Mouse (Mus musculus) stomach, embryonic 14.5 days (tissue): ENCODE measurements around the gene Racgap1. TPM values are rescaled to one million over a fixed set of nuclear protein-coding genes. Genes with fewer than 3 reads are reported as not detected.

Source experiments
- ATAC-seq: fragments of 200-750 bp; cut with Nextera tagmentation; 2 replicates; pipeline ENCODE4 v1.8.0; 2017; ENCODE audit warnings: low read depth, moderate TSS enrichment; ENCODE audit not compliant: insufficient number of reproducible peaks, insufficient read depth, low FRiP score
- H3K27ac ChIP-seq: fragments of 300-500 bp; sonication (generic); 2 replicates; pipeline ENCODE4 v1.5.1; 2014; ENCODE audit warnings: mild to moderate bottlenecking, low read length, moderate library complexity, mixed read lengths
- H3K27me3 ChIP-seq: fragments of 300-500 bp; sonication (generic); 2 replicates; pipeline ENCODE4 v1.6.1; 2014; ENCODE audit warnings: low read length, control low read depth, mixed read lengths; ENCODE audit not compliant: control insufficient read depth, insufficient read depth
- H3K36me3 ChIP-seq: fragments of 300-500 bp; sonication (generic); 2 replicates; pipeline ENCODE4 v1.6.1; 2014; ENCODE audit warnings: mild to moderate bottlenecking, control low read depth, low read length, moderate library complexity, mixed read lengths; ENCODE audit not compliant: control insufficient read depth, insufficient read depth
- H3K4me1 ChIP-seq: fragments of 300-500 bp; sonication (generic); 2 replicates; pipeline ENCODE4 v1.6.1; 2014; ENCODE audit warnings: low read length, control low read depth, mixed read lengths; ENCODE audit not compliant: control insufficient read depth, insufficient read depth
- H3K4me2 ChIP-seq: fragments of 300-500 bp; sonication (generic); replicated peaks from 2 replicates; pipeline ENCODE4 v1.6.1; 2014; ENCODE audit warnings: low read depth, low read length, control low read depth
- H3K4me3 ChIP-seq: fragments of 300-500 bp; sonication (generic); 2 replicates; pipeline ENCODE4 v1.5.1; 2014; ENCODE audit warnings: low read depth, low read length, control low read depth
- H3K9ac ChIP-seq: fragments of 300-500 bp; sonication (generic); replicated peaks from 2 replicates; pipeline ENCODE4 v1.6.1; 2014; ENCODE audit warnings: low read depth, mild to moderate bottlenecking, control low read depth, low read length, moderate library complexity, mixed read lengths
- H3K9me3 ChIP-seq: fragments of 300-500 bp; sonication (generic); 2 replicates; pipeline ENCODE4 v1.6.1; 2016; ENCODE audit warnings: low read depth, low read length, control low read depth; ENCODE audit not compliant: control insufficient read depth
- WGBS: fragments of 180-500 bp; shearing (Covaris S2); extraction: QIAGEN DNeasy Blood & Tissue Kit; methylation state at CpG from one replicate; pipeline ENCODE4 v1.1.7; 2014; 5-methylcytosine and 5-hydroxymethylcytosine counted together
- polyA plus RNA-seq: library from polyadenylated mRNA; unstranded; fragments of >200 nt; fragmentation: Nextera tagmentation; extraction: Ambion mirVana; gene quantifications from 2 replicates; pipeline ENCODE4 v1.2.1, GENCODE M21; 2014

Racgap1 gene
- polyA plus RNA-seq, 1 experiment from 2014 or later = 108 TPM

- Histone ChIP-seq H3K4me2 (no peak overlapping the region), H3K4me3 (no peak overlapping the region), H3K9ac (no peak overlapping the region), H3K4me1 (no peaks in the 10 kb centered on the region), H3K27ac (no peak overlapping the region), H3K27me3 (peaks cover 30% of the 10 kb centered on the region), H3K36me3 (no peaks in the 10 kb centered on the region), H3K9me3 (no peaks in the 10 kb centered on the region)
- 55% methylated on average over 7 of the region's 7 CpGs for WGBS
- ATAC-seq = no peak
These were observed 54.6 kb downstream of the Racgap1 start for GRCm38 (mm10) chr15:99596841-99597240.

GRCm38 (mm10) chr15:99596056-99596687, 55.3 kb downstream of the Racgap1 start:
- no peaks in the 10 kb centered on the region for H3K36me3 ChIP-seq
- under 1% methylated on average over 7 of the region's 7 CpGs for WGBS
- peak; percentile 72 for ATAC-seq
- H3K4me2 ChIP-seq = no peak overlapping the region
- H3K4me1 ChIP-seq = no peaks in the 10 kb centered on the region
- no peak overlapping the region for H3K27ac ChIP-seq
- no peak overlapping the region for H3K4me3 ChIP-seq
- H3K9me3 ChIP-seq = no peaks in the 10 kb centered on the region
- H3K27me3 ChIP-seq = peaks cover 37% of the 10 kb centered on the region
- H3K9ac ChIP-seq = no peak overlapping the region

GRCm38 (mm10) chr15:99594951-99595350, 56.5 kb downstream of the Racgap1 start:
- no peak for ATAC-seq
- H3K4me3 ChIP-seq = no peak overlapping the region
- H3K4me2 ChIP-seq = no peak overlapping the region
- no peak overlapping the region for H3K9ac ChIP-seq
- H3K27ac ChIP-seq = no peak overlapping the region
- peaks cover 6% of the 10 kb centered on the region; the same call in 1 of the 2 replicates for H3K4me1 ChIP-seq
- 75% methylated on average over 10 of the region's 10 CpGs for WGBS
- peaks cover 44% of the 10 kb centered on the region for H3K27me3 ChIP-seq
- H3K9me3 ChIP-seq = no peaks in the 10 kb centered on the region
- H3K36me3 ChIP-seq = no peaks in the 10 kb centered on the region

- no peaks in the 10 kb centered on the region for H3K36me3 ChIP-seq
- H3K9ac ChIP-seq = no peak overlapping the region
- H3K4me2 ChIP-seq = no peak overlapping the region
- H3K4me1 ChIP-seq = peaks cover 6% of the 10 kb centered on the region; the same call in 1 of the 2 replicates
- ATAC-seq = no peak
- WGBS = 79% methylated on average over 5 of the region's 5 CpGs
- no peak overlapping the region for H3K27ac ChIP-seq
- H3K9me3 ChIP-seq = no peaks in the 10 kb centered on the region
- no peak overlapping the region for H3K4me3 ChIP-seq
- H3K27me3 ChIP-seq = peaks cover 63% of the 10 kb centered on the region
These were observed 58.6 kb downstream of the Racgap1 start for GRCm38 (mm10) chr15:99592877-99593276.

- no peak overlapping the region for H3K9ac ChIP-seq
- no peak overlapping the region for H3K4me2 ChIP-seq
- H3K9me3 ChIP-seq = no peaks in the 10 kb centered on the region
- no peak overlapping the region for H3K4me3 ChIP-seq
- no peaks in the 10 kb centered on the region for H3K36me3 ChIP-seq
- H3K27ac ChIP-seq = no peak overlapping the region
- H3K4me1 ChIP-seq = peaks cover 6% of the 10 kb centered on the region; the same call in 1 of the 2 replicates
- H3K27me3 ChIP-seq = peaks cover 69% of the 10 kb centered on the region
- WGBS = 63% methylated on average over 8 of the region's 8 CpGs
- ATAC-seq = no peak
These were observed 59.3 kb downstream of the Racgap1 start for GRCm38 (mm10) chr15:99592177-99592576.

GRCm38 (mm10) chr15:99590429-99591084, 60.9 kb downstream of the Racgap1 start, which contains the start of gene Aqp5:
Gene Aqp5 (plus strand): TSS chr15:99590782.
- no peak within 1 kb of the TSS for H3K27ac ChIP-seq
- H3K4me1 ChIP-seq = peaks cover 6% of the 10 kb centered on the region; the same call in 1 of the 2 replicates
- H3K4me3 ChIP-seq = peak within 1 kb of the TSS; percentile 34
- 3% methylated on average over 59 of the region's 83 CpGs for WGBS
- peaks cover 84% of the 10 kb centered on the region for H3K27me3 ChIP-seq
- no peaks in the 10 kb centered on the region for H3K9me3 ChIP-seq
- H3K36me3 ChIP-seq = no peaks in the 10 kb centered on the region
- H3K9ac ChIP-seq = no peak within 1 kb of the TSS
- ATAC-seq = 0 out of 2 replicates have a peak, but pooled peaks have one; percentile 61
- peak within 1 kb of the TSS; percentile 66 for H3K4me2 ChIP-seq

GRCm38 (mm10) chr15:99589704-99590103, 61.8 kb downstream of the Racgap1 start:
- Histone ChIP-seq H3K4me2 (no peak overlapping the region), H3K27me3 (peaks cover 87% of the 10 kb centered on the region), H3K9ac (no peak overlapping the region), H3K9me3 (no peaks in the 10 kb centered on the region), H3K4me1 (peaks cover 10% of the 10 kb centered on the region), H3K36me3 (no peaks in the 10 kb centered on the region), H3K27ac (no peak overlapping the region), H3K4me3 (no peak overlapping the region)
- no peak for ATAC-seq
- 20% methylated on average over 7 of the region's 7 CpGs for WGBS

GRCm38 (mm10) chr15:99589237-99589636, 62.2 kb downstream of the Racgap1 start:
- Histone ChIP-seq H3K4me3 (no peak overlapping the region), H3K36me3 (no peaks in the 10 kb centered on the region), H3K9me3 (no peaks in the 10 kb centered on the region), H3K4me2 (no peak overlapping the region), H3K9ac (no peak overlapping the region), H3K27me3 (peaks cover 88% of the 10 kb centered on the region), H3K4me1 (peaks cover 15% of the 10 kb centered on the region), H3K27ac (no peak overlapping the region)
- 11% methylated on average over 9 of the region's 9 CpGs for WGBS
- ATAC-seq = no peak
